Mouse (Mus musculus): Measurements from ENCODE around the gene Rsph3a.

- TF ChIP-seq CTCF (IDR thresholded peaks at IDR 0.05; ENCODE audit: low read depth, low read length): no peak
- no peak for TF ChIP-seq GATA1 (IDR thresholded peaks at IDR 0.05; ENCODE audit: borderline replicate concordance, low read length)
- TF ChIP-seq TAL1 (conservative IDR thresholded peaks at IDR 0.05; ENCODE audit: low read depth, low read length): no peak
Measured at GRCm38 (mm10) chr17:7916782-7917574, 28.4 kb upstream of the Rsph3a start.
